Mouse (Mus musculus): ENCODE data around the gene Elmo3.
"Not testable (repeated sequence)": the region's sequence is repeated elsewhere in the genome, so short reads cannot be mapped to it uniquely, and the experiment has no call there.

Elmo3 gene

GRCm38 (mm10) chr8:105276292-105277120 is 28.9 kb upstream of the Elmo3 start:
- no peak for DNase-seq (ENCODE audit: low read depth, low spot score)

- no peak for DNase-seq (ENCODE audit: low read depth, low spot score)
Observed at GRCm38 (mm10) chr8:105278911-105279334, 26.5 kb upstream of the Elmo3 start.

GRCm38 (mm10) chr8:105280567-105280966 is 24.8 kb upstream of the Elmo3 start:
- no peak for DNase-seq (ENCODE audit: low read depth, low spot score)

- DNase-seq (ENCODE audit: low read depth, low spot score) = no peak
Observed at GRCm38 (mm10) chr8:105281821-105282220, 23.6 kb upstream of the Elmo3 start.

GRCm38 (mm10) chr8:105282239-105282638 is 23.2 kb upstream of the Elmo3 start:
- no peak for DNase-seq (ENCODE audit: low read depth, low spot score)

GRCm38 (mm10) chr8:105283074-105283473 is 22.3 kb upstream of the Elmo3 start:
- no peak for DNase-seq (ENCODE audit: low read depth, low spot score)

GRCm38 (mm10) chr8:105285514-105285913 is 19.9 kb upstream of the Elmo3 start:
- DNase-seq (ENCODE audit: low read depth, low spot score) = no peak

DNA sequence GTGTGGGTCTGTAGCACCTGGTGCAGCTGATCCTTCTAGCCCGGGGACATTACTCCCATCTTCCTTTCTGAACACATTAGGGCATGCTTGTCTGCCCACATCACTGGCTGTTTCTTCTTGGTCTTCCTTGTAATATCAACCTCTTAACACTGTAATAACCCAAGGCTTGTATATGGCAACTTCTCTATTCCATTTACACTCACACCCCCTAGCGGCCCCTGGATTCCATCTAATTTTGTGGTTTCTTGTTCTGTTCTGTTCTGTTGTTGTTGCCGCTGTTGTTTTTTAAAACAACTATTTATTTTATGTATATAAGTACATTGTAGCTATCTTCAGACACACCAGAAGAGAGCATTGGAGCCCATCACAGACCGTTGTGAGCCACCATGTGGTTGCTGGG is 18.5 kb upstream of the Elmo3 start:
- no peak for DNase-seq (ENCODE audit: low read depth, low spot score)

DNA sequence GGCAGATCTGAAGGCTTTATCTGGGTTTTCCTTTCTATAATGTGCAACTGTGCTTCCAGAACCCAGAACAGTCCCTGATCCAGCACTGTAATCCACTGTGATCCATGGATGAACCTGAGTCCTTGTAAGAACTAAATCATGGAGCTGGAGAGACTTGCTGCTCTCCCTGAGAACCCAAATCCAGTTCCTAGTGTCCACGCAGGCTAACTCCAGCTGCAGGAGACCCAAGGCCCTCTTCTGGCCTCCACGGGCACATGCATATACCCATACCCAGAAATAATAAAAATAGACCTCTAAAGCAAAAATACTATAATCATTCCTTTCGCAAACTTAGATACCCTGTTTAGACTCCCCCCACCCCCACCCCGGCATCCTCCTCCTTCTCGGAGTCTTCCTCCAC is 17.2 kb upstream of the Elmo3 start:
- no peak for DNase-seq (ENCODE audit: low read depth, low spot score)

DNA sequence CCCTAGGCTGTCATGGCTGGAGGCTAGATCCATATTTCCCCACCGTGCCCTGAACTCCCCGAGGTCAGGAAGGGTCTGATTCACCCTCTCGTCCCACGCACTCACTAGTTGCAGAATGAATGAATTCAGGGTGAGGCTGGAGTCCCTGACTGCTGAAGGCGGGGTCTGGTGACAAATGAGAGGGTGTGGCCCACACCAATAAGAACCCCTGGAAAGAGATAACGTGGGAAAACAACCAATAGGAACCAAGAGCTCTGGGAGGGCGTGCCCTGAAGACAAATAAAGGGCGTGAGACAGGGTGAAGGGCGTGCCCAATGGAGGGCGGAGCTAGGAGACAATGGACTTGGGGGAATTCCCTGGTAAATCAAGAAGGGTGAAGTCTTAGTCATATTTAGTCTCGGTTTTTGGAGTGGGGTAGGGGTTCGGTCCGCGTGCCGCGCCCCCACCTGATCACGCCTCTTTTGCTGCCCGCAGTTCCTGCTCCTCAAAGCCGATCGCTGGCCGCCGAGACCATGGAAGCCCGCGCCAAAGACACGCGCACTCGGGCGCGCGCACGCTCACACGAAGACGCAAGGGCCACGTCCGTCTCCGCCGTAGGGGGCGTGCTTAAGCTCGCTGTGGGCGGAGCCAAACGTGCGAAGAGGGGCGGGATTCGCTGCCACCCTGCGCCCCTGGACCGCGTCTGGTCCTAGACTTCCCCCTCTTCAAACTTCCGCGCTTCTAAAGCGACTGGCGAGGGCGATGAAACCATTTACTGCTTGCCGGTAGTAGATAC is 16.3 kb upstream of the Elmo3 start:
- peak; percentile 94 for DNase-seq (ENCODE audit: low read depth, low spot score)

- no peak for DNase-seq (ENCODE audit: low read depth, low spot score)
Observed at GRCm38 (mm10) chr8:105289805-105290460, 15.5 kb upstream of the Elmo3 start, which contains the start of gene 4931428F04Rik. TSS of gene 4931428F04Rik (minus strand) at chr8:105289864.

GRCm38 (mm10) chr8:105290554-105291314 is 14.7 kb upstream of the Elmo3 start:
- no peak for DNase-seq (ENCODE audit: low read depth, low spot score)

DNA sequence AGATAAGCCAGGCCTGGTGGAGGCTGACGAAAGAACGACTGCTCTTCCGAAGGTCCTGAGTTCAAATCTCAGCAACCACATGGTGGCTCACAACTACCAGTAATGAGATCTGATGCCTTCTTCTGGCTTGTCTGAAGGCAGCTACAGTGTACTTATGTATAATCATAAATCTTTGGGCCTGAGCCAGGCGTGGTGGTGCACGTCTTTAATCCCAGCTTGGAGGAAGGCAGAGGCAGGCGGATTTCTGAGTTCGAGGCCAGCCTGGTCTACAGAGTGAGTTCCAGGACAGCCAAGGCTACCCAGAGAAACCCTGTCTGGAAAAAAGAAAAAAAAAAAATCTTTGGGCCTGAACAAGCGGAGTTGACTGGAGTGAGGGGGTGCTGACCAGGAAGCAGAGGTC is 14.0 kb upstream of the Elmo3 start:
- not testable (repeated sequence) for DNase-seq (ENCODE audit: low read depth, low spot score)

DNA sequence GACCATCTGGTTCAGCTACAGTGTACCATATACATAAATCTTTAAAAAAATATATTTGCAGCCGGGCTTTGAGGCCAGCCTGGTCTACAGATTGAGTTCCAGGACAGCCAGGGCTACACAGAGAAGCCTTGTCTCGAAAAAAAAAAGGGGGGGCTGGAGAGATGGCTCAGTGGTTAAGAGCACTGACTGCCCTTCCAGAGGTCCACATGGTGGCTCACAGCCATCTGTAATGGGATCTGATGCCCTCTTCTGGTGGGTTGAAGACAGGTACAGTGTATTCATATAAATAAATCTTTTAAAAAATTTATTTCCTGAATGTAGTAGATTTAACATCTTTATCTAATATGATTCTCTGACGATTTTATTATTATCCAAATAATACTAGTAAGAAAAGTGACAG is 13.6 kb upstream of the Elmo3 start:
- not testable (repeated sequence) for DNase-seq (ENCODE audit: low read depth, low spot score)

GRCm38 (mm10) chr8:105292471-105292870 is 12.9 kb upstream of the Elmo3 start:
- no peak for DNase-seq (ENCODE audit: low read depth, low spot score)

GRCm38 (mm10) chr8:105293405-105293804 is 12.0 kb upstream of the Elmo3 start:
- DNase-seq (ENCODE audit: low read depth, low spot score) = no peak

DNA sequence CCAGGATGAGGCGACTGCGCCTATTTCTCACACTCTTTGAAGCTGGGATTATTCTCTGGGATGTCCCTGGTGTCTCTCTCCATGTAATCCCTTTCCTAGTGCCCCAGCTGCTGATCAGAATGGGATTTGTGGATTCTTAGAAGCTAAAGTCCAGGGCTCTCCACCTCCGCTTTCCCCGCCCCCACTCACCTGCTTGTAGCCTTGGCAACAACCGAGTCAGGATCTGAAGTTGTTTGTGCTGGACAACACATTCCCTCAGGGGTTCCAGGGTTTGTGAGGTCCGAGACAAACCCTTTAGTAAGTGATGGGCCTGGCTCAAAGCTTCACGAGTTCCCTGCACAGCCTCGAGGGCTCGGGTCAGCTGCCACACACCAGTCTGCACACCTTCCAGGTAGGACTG is 10.6 kb upstream of the Elmo3 start:
- DNase-seq (ENCODE audit: low read depth, low spot score) = no peak

DNA sequence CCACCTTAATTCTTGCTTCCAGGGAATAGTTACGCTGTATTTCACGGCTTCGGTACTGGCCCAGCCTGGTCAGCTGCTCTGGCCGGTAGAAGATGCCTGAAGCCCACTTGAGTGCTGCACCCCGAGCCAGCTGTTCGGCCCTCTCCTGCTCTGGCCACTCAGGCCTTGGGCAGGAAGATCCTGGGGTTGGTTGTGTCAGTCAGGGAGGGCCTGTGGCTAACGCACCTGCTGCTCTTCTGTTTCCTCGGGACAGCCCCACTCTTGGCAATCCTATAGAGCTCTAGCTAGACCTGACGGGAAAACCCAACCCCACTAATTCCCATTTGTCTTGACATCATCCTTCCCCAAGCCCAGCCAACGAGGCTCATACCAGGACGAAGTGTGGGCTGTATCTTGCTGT is 10.1 kb upstream of the Elmo3 start:
- DNase-seq (ENCODE audit: low read depth, low spot score) = no peak

DNA sequence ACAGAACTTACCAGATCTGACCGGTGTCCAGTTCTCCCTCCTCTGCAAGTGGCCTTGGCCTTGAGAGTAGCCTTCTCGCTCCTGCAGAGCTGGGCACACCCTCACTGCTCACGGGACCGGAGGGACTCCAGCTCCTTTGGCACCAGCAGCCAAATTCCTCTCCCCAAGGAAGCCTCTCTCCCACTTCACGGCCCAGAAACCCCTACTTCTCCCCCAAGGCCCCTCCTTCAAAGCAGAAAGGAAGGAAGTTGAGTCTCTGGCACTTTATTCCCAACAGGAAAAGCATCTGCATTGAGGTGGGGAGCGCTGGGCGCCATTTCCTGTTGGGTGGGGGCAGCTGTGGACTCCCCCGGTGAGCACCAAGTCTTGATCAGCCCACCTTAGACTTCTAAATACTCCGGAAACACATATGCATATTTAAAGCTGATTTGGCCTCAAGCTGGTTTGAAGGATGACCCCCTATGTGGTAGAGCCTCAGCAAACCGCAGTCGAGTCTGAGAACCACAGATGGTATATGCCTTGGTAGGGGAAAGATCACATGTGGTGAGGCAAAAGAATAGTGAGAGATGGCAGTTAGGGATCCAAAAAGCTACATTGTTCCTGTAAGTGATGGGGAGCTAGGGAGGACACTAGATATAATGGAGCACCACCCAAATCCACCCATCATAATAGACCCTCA is 9.4 kb upstream of the Elmo3 start, which contains the start of gene Exoc3l:
Exoc3l (minus strand) TSS at position 207 of the 679 bp plus-strand sequence.
- DNase-seq (ENCODE audit: low read depth, low spot score) = no peak

DNA sequence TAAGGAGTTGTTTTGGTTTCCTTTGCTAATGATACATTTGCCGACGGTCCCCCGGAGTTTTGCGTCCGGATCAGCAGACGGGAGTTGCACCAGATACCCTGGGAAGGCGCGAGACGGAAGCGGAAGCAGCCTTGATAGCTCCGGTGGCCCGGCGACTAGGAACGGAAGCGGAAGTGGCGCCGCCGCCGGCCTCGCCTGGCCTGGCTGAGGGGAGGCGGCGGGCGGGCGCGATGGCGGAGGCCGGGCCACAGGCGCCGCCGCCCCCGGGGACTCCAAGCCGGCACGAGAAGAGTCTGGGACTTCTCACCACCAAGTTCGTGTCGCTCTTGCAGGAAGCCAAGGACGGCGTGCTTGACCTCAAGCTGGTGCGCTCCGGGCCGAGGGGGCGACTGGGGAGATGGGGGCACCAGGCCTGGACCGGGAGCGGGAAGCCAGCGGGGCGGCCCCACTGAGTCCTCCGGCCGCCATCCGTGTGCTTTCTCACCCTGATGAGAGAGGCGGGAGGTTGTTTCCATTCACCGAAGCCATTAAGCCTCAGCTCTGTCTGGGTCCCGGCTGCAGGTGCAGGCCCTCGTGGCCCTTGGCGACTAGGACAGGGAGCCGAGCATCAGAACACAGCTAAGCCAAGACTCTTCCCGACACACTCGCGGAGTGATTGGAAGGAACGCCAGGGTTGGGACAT is 7.7 kb upstream of the Elmo3 start, which contains the start of gene E2f4:
E2f4 (plus strand) TSS at position 153 of the 682 bp plus-strand sequence.
- DNase-seq (ENCODE audit: low read depth, low spot score) = peak; percentile 74
